Mouse (Mus musculus): ENCODE data around the gene Rundc3a.
"Not testable (repeated sequence)": the region's sequence is repeated elsewhere in the genome, so short reads cannot be mapped to it uniquely, and the experiment has no call there.

Rundc3a gene

DNA sequence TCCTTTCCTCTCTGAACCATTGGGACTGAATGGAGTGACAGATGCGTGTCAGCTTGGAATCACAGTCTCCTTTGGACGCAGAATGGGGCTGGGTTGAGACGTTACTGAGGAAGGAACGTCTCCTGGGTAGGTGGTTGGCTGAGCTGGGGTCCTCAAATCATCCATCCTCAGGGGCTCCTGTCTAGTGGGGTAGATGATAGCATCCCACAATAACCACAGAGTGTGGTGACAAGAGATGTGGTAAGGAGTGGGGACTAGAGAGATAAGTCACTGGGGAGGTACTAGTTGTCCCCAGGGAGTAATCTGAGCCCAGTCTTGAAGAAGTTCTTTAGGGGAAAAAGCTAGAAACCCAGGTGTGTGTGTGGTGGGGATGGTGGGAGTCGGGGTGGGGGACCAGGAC lies 24.9 kb upstream of the Rundc3a start:
- DNase-seq (ENCODE audit: low spot score): no peak

GRCm38 (mm10) chr11:102369263-102369662 lies 23.9 kb upstream of the Rundc3a start:
- no peak for DNase-seq (ENCODE audit: low spot score)

DNA sequence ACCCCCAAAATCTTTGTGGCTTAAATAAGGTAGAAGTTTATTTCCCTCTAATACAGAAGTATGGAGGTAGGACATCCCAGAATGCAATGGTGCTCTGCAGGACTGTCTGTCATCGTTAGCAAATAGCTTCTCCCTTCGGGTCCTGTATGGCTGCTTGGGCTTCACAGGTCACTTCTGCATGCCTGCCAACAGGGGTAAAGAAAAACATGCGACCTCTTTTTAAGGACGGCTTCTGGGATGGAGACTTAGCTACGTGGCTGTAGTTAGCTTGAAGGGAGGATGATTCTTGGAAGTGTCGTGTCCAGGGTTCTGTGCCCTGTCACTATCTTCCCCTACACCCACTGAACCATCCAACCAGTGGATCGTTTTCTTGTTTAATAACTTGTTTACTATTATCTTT lies 22.9 kb upstream of the Rundc3a start:
- no peak for DNase-seq (ENCODE audit: low spot score)

- no peak for DNase-seq (ENCODE audit: low spot score)
These were observed 21.1 kb upstream of the Rundc3a start for GRCm38 (mm10) chr11:102371926-102372685.

- no peak for DNase-seq (ENCODE audit: low spot score)
These were observed 20.3 kb upstream of the Rundc3a start for GRCm38 (mm10) chr11:102372936-102373335.

DNA sequence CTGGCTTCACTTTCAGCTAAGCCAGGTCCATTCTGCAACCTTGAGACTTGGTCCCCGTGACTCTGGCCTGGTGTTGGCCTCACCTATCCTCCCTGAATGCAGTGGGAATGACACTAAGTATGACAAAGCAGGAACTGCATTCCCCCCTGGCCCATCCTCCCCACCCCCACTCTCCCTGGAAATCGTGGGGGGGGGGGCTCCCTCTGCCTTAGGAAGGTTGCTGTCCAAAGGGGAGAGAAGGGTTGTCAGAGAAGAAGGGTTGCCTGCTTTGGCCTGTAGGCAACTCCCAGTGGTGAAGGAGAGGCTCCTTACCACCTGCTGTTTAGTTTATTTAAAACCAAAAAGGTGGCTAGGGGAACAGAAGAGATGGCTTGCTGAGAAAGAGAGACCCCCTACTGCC lies 19.6 kb upstream of the Rundc3a start:
- no peak for DNase-seq (ENCODE audit: low spot score)

- no peak for DNase-seq (ENCODE audit: low spot score)
These were observed 19.0 kb upstream of the Rundc3a start for GRCm38 (mm10) chr11:102374108-102374725.

DNA sequence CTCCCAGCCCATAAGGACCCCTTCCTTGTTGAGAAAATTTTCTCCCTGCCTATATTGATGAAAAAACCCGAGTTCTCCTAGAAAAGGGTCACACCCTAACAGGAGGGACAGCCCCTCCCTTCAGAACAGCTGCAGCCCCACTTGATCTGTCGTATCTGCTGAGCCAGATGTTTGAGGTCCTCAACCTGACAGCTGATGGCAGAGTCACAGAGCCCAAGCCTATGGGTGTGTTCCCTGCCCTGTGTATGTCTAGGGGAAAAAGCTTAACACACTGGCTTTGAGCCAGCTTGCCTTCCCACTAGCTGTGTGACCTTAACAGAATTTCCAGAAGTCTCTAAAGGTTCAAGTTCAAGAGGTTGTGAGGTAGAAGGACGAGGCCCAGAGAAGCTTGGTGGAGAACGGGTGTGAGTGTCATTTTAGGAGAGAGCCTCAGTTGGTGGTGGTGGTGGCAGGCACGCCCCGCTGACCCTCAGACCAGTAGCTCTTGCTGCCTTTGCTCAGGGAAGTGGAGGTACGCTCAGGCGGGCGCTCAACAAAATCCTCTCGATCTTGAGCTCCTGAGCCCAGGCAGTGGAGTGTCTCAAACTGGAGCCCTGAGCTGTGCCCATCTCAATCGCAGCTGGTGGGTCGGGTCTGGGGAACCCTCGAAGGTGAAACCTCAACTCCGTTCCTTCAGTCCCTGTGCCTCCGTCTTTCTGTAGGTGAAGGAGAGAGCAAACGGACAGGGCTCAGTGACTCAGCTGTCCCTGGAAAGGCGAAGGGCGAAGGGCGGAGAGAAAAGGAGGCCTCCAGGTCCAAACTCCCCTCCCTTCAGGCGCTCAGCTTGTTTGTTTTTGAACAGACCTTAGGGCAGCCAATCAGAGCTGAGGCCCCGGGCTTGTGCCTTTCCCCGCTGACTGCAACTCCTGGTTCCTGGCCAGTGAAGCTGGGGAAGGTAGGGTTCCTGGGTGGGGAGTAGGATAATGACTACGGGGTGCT lies 17.7 kb upstream of the Rundc3a start:
- DNase-seq (ENCODE audit: low spot score): no peak

- DNase-seq (ENCODE audit: low spot score): no peak
These were observed 16.9 kb upstream of the Rundc3a start for GRCm38 (mm10) chr11:102376196-102376835.

- no peak for DNase-seq (ENCODE audit: low spot score)
These were observed 16.0 kb upstream of the Rundc3a start for GRCm38 (mm10) chr11:102377186-102377585.

GRCm38 (mm10) chr11:102380091-102380490 lies 13.1 kb upstream of the Rundc3a start:
- no peak for DNase-seq (ENCODE audit: low spot score)

- no peak for DNase-seq (ENCODE audit: low spot score)
These were observed 11.7 kb upstream of the Rundc3a start for GRCm38 (mm10) chr11:102381341-102382100.

DNA sequence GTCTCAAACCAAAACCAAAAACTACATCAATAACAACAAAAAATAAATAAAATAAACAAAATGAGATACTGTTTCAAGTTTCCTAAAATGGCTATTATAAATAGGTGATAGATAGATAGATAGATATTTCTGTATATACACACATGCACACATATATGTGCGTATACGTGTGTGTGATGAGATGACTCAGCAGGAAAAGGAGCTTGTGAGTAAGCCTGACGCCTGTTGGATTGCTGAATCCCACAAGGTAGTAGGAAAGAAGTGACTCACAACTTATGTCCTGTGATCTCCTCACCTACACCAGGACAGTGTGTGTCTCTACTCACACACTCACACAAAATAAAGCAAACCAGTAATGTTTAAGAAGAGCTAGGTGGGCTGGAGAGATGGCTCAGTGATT lies 10.4 kb upstream of the Rundc3a start:
- DNase-seq (ENCODE audit: low spot score): no peak

DNA sequence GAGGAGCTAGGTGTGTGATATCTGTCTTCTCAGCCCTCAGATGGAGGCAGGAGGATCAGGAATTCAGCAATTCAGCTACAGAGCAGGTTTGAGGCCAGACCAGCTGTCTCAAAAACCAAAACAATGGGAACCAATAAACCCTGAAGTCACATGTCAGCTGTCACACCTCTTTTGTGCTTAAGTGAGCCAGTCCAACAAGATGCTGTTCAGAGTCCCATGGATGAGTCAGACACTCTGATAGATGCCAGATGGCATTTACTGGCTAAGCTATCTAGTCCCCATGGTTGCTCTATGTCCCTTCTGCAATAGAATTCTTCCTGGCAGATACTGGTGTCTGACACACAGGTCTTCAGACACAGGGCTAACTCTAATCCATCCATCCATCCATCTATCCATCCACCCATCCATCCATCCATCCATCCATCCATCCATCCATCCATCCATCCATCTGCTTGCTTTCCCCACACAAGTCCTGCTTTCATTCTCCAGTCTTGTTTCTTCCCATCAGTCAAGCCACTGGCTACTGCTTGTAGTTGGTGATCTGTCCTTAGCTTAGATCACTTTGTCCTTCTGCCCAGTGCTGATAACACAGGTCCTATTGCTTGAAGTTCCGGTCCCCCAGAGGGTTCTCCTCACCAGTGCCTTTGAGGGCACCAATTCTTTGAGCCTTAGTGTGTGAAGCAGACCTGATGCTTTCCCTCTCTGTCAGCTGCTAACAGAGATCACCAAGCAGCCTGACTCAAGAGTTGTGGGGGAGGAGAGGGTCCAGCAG lies 9.7 kb upstream of the Rundc3a start:
- peak; percentile 6 for DNase-seq (ENCODE audit: low spot score)

DNA sequence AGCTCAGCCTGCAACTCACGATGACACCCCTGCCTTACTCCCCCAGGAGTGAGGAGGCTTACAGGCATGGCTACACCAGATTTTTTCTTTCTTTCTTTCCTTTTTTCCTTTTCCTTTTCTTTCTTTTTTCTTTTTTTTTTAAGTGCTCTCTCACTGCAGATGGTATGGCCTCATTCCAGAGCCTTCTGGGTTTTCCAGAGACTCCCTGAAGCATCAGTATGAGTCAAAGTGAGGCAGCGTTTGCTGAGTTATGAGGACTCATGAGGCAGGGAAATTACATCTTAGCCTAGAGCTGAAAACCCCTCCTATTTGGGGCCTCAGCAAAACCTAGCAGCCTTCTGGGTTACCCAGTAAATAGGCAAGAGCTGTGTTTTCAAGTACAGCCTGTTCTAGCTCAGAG lies 8.8 kb upstream of the Rundc3a start:
- DNase-seq (ENCODE audit: low spot score): peak; percentile 43

DNA sequence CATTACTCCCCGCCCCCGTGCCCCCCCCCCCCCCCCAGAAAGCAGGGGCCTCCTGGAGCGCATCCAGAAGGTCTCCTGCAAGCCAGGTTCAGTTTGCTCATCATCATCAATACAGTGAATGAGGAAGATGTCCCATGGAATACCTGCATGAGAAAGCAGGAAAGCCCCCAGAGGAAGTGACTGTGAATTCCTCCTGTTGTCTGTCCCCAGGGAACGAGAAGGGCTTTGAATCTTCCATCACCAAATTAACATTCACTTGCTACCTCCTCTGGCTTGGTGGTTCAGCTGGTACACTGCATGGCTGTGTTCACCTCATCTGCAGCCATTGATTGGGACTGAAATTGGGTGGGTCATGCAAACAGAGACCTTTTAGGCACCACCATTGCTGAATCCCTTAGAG lies 8.1 kb upstream of the Rundc3a start:
- DNase-seq (ENCODE audit: low spot score): no peak

DNA sequence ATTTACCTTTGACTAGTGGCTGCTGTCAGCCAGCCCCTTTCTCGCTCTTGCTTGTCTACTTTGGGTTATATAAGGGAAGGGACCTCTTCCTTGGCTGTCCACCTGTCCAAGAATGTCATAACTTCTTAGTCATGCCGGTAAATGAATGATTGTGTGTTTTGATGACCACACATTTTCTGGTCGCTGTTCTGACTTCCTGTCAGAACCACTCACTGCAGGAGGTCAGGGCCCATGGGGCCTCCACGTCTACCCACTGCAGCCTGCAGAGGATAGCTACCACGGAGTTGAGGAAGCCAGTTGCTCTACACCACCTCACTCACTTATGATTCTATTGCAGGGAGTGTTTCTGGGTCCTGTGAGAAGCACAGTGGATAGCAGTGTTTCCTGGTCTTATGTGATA lies 7.1 kb upstream of the Rundc3a start:
- no peak for DNase-seq (ENCODE audit: low spot score)

DNA sequence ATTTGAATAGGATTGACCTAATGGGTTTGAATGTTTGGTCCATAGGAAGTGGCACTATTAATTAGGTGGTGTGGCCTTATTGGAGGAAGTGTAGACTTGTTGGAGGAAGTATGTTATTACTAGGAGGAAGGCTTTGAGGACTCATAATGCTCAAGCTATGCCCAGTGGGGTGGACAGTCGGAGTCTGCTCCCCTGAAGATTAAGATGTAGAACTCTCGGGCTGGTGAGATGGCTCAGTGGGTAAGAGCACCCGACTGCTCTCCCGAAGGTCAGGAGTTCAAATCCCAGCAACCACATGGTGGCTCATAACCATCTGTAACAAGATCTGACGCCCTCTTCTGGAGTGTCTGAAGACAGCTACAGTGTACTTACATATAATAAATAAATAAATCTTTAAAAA lies 3.8 kb upstream of the Rundc3a start:
- DNase-seq (ENCODE audit: low spot score): not testable (repeated sequence)

GRCm38 (mm10) chr11:102392441-102393237 lies 564 bp upstream of the Rundc3a start:
- no peak for DNase-seq (ENCODE audit: low spot score)

Data from layer of hippocampus, adult 11-12 months (tissue).